Mouse (Mus musculus): ENCODE data around the gene Chrdl2.

DNA sequence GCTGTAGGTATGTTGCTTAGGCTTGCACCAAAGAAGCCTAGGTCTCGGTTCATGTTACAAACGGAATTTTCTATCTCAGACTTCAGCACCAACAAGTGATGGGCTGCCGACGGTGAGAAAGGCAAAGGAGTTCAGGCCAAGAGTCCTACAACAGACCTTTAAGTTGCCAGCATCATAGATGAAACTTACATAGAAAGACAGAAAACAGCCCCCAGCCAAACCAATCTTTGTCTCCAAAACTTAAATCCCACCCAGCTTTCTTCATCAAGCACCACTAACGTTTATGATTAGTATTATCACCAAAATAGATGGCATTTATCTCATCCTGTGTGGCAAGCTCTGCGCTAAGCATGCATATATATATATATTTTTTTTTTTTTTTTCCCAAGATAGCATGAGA lies 26.9 kb upstream of the Chrdl2 start:
- TF ChIP-seq POLR2A (IDR thresholded peaks at IDR 0.05; ENCODE audit: borderline replicate concordance, insufficient read depth, low read length): no peak
- TF ChIP-seq CTCF (IDR thresholded peaks at IDR 0.05; ENCODE audit: borderline replicate concordance, insufficient read depth, low read depth, low read length): no peak
